Mouse (Mus musculus): Measurements from ENCODE around the gene Egln2. TPM values are rescaled to one million over a fixed set of nuclear protein-coding genes. Genes with fewer than 3 reads are reported as not detected.

Gene Egln2
- polyA plus RNA-seq, 1 experiment from 2014 or later, result 92.2 TPM

DNA sequence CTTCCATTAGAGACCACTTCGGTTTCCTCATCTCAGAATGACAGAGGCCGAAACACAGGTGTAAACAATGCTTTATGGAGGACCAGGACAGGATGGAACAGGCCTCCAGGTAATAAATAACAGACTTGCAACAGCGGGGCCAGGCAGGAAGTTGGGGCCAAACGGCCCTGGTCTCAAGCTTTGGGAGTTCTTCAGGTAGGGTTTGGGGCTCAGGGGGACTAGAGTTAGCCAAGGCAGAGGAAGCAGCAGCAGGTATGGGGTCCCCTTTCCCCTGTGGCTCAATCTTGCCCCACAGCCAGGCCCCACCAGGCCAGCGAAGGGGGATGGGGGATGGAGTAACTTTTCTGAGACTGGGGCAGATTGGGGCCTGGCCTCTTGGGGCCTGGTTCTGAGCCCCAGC, 1.8 kb upstream of the Egln2 start:
- H3K9ac ChIP-seq, result no peak overlapping the region
- H3K27me3 ChIP-seq, result no peaks in the 10 kb centered on the region
- WGBS, result 92% methylated on average over 5 of the region's 5 CpGs
- no peak for ATAC-seq (ENCODE audit: low FRiP score)
- H3K4me2 ChIP-seq, result no peak overlapping the region
- H3K27ac ChIP-seq, result no peak overlapping the region
- H3K4me1 ChIP-seq, result peaks cover 34% of the 10 kb centered on the region
- no peak overlapping the region for H3K4me3 ChIP-seq (replicated peaks)
- no peaks in the 10 kb centered on the region for H3K9me3 ChIP-seq
- H3K36me3 ChIP-seq (replicated peaks), result peaks cover 47% of the 10 kb centered on the region

DNA sequence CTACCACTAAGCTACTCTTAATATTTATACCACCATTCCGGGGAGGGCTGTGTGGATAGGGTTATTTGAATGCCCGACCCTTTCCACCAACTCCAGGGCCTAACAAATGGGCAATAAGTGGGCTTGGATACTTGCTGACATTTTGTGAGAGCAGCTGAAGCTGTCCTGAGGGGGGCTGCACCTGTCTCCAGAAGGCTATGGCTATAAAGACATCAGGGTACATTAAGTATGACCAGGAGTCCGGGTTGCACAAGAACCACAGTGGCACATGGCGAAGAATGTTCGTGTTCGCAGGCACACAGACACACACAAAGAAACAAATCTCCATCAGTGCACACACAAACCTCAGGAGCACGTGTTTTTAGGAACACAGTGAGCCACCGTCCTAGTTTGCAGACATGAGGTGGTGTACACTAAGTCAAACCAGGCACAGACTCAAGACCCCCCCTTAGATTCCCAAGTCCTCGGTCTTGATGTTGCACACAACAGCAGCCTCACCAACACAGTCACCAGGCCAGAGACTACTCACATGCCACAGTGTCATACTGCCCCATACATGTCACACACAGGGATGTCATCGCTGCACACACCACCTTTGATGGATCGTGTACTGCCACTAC, 983 bp upstream of the Egln2 start:
- 0 out of 2 replicates have a peak, but pooled peaks have one; percentile 2 for ATAC-seq (ENCODE audit: low FRiP score)
- peak overlapping the region; percentile 76 for H3K9ac ChIP-seq
- no peaks in the 10 kb centered on the region for H3K27me3 ChIP-seq
- peaks cover 42% of the 10 kb centered on the region for H3K4me1 ChIP-seq
- peaks cover 43% of the 10 kb centered on the region for H3K36me3 ChIP-seq (replicated peaks)
- 79% methylated on average over 11 of the region's 11 CpGs for WGBS
- peak overlapping the region; percentile 86 for H3K4me2 ChIP-seq
- no peaks in the 10 kb centered on the region for H3K9me3 ChIP-seq
- H3K4me3 ChIP-seq (replicated peaks), result peak overlapping the region; percentile 73
- peak overlapping the region; percentile 99 for H3K27ac ChIP-seq

DNA sequence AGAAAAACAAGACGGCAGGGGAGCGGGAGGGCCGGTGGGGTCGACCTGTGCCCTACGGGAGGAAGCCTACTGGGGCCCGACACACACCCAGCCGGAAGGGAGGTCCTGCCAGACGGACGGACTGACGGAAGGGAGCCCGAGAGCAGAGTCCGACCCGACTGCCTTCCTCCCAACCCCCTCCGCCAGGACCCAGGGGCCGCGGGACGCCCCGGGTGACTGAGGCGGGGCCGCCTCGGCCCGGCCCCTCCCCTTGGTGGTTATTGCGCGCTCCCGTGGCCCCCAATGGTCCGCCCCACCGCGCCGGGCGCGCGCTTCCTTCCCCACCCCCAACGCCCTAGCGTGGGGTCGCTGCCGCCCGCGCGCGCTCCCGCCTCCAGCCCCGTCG, 381 bp downstream of the Egln2 start:
- H3K9ac ChIP-seq, result peak overlapping the region; percentile 76
- H3K36me3 ChIP-seq (replicated peaks), result peaks cover 40% of the 10 kb centered on the region
- H3K9me3 ChIP-seq, result no peaks in the 10 kb centered on the region
- peaks cover 55% of the 10 kb centered on the region for H3K4me1 ChIP-seq
- H3K4me2 ChIP-seq, result peak overlapping the region; percentile 86
- WGBS, result under 1% methylated on average over 39 of the region's 43 CpGs
- H3K27ac ChIP-seq, result peak overlapping the region; percentile 99
- H3K4me3 ChIP-seq (replicated peaks), result peak overlapping the region; percentile 73
- H3K27me3 ChIP-seq, result no peaks in the 10 kb centered on the region
- ATAC-seq (ENCODE audit: low FRiP score), result peak; percentile 69

DNA sequence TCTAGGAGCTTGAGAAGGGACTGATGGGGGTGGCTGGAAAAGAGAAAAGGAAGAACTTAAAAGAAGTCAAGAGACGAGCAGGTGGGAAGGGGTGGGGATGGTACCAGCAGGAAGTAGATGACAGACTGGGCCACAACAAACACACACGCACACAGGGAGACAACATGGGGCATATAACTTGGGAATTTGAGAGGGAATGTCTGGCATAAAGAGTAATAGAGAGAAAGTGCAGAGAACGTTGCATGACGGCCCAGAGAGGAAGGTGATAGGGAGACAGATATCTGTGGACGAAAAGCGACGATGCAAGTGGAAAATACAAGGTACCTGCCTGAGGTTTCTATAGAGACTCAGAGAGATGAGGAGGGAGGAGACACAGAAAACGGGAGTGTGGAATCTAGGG, 906 bp downstream of the Egln2 start:
- Histone ChIP-seq H3K27me3 (no peaks in the 10 kb centered on the region), H3K4me2 (peak overlapping the region; percentile 86), H3K9ac (peak overlapping the region; percentile 76), H3K4me1 (peaks cover 60% of the 10 kb centered on the region), H3K27ac (peak overlapping the region; percentile 99), H3K9me3 (no peaks in the 10 kb centered on the region), H3K36me3 (replicated peaks) (peaks cover 40% of the 10 kb centered on the region), H3K4me3 (replicated peaks) (peak overlapping the region; percentile 73)
- peak; percentile 1; the same call in 1 of the 2 replicates for ATAC-seq (ENCODE audit: low FRiP score)
- 4% methylated on average over 8 of the region's 8 CpGs for WGBS

DNA sequence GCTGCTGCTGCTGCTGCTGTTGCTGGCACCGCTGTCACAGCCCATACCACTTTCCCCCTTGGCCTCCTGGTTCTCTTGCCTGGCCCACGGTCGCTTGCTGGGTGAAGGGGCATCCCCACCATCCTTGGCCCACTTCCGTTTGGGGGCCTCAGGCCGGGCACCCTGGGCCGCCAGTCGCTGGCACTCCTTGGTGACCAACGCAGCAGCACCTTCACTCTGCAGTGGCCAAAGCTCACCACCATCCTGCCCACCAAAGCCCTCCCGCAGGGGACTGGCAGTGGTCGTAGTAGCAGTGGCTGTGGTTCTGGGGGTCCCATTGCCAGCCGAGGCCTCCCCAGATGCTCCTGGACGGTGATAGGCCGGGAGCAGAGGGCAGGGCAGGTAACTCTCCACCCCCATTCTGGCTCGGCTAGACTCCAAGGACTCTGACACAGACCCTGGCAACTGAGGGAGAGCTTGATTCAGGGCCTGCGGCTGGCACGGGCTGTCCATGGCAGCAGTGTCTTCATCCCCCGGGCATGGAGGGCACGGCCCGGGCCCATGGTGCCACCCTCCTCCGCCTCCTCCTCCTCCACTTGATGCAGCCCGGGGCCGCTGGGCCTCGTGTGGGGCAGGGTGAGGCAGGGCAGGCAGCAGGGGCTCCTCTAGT, 1.5 kb downstream of the Egln2 start:
- WGBS, result 67% methylated on average over 23 of the region's 23 CpGs
- Histone ChIP-seq H3K9me3 (no peaks in the 10 kb centered on the region), H3K27me3 (no peaks in the 10 kb centered on the region), H3K4me1 (peaks cover 64% of the 10 kb centered on the region), H3K27ac (0 out of 2 replicates have a peak overlapping the region, but pooled peaks have one; percentile 99), H3K36me3 (replicated peaks) (peaks cover 39% of the 10 kb centered on the region), H3K9ac (peak overlapping the region; percentile 76), H3K4me3 (replicated peaks) (peak overlapping the region; percentile 73), H3K4me2 (peak overlapping the region; percentile 86)
- no peak for ATAC-seq (ENCODE audit: low FRiP score)

DNA sequence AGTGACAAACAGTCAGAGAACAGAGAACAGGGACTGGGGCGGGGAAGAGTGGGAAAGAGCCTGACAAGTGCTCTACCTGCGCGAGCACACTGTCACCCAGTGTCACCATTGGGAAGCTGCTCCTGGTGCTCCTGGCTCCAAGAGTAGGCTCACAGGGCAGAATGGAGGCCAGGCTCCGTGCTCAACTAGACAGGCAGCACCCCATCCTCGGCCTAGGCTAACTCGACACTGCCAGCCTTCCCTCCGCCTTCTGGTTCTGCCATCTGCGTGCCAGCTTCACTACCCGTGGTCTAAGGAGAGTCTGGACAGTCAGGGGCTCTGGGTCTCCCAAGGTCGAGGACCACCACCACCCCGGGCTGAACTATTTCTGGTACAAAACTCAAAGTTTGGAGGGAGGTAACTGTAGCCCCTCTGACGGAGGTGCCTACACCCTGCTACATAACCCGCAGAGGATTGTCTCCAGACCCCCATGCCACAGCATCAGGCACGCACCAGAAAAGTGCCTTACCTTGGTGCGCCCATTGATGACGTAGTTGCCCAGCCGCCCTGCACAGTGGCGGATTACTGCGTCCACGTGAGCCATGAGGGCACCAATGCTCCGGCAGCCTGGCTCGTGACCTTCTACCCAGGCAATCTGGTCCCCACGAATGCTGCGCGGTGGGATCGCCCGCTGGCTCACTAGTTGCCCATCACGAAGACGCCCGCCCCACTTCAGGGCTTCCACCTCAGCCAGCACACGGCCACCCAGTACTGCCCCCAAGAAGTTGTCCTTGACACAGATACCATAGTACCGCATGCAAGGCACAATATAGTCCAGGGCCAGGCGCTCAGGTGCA, 2.3 kb downstream of the Egln2 start:
- H3K9ac ChIP-seq, result peak overlapping the region; percentile 76
- peak overlapping the region; percentile 73 for H3K4me3 ChIP-seq (replicated peaks)
- no peaks in the 10 kb centered on the region for H3K9me3 ChIP-seq
- H3K36me3 ChIP-seq (replicated peaks), result peaks cover 42% of the 10 kb centered on the region
- H3K27me3 ChIP-seq, result no peaks in the 10 kb centered on the region
- no peak overlapping the region for H3K27ac ChIP-seq
- ATAC-seq (ENCODE audit: low FRiP score), result no peak
- peaks cover 69% of the 10 kb centered on the region for H3K4me1 ChIP-seq
- 83% methylated on average over 33 of the region's 33 CpGs for WGBS
- peak overlapping the region; percentile 86 for H3K4me2 ChIP-seq

DNA sequence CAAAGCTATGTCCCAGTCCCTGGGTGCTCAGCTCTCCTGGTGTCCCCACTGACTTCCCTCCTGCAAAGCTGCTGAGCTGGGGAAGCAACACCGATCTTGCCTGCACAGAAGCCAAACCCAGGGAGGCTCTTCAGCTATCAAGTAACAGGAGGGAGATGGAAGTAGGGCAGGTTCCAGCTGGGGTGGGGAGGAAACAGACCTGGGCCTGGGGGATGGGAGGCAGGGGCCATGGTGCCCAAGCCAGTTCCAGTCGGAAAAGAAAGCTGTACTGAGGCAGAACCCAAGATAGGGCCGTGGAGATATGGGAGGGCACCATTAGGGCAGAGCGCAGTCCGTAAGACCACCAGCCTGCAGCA, 3.2 kb downstream of the Egln2 start:
- Histone ChIP-seq H3K27ac (no peak overlapping the region), H3K9me3 (no peaks in the 10 kb centered on the region), H3K9ac (peak overlapping the region; percentile 76), H3K4me3 (replicated peaks) (peak overlapping the region; percentile 19; the same call in 1 of the 2 replicates), H3K27me3 (no peaks in the 10 kb centered on the region), H3K4me1 (peaks cover 69% of the 10 kb centered on the region), H3K4me2 (peak overlapping the region; percentile 86), H3K36me3 (replicated peaks) (peaks cover 51% of the 10 kb centered on the region)
- ATAC-seq (ENCODE audit: low FRiP score), result no peak
- 85% methylated on average over 5 of the region's 5 CpGs for WGBS

DNA sequence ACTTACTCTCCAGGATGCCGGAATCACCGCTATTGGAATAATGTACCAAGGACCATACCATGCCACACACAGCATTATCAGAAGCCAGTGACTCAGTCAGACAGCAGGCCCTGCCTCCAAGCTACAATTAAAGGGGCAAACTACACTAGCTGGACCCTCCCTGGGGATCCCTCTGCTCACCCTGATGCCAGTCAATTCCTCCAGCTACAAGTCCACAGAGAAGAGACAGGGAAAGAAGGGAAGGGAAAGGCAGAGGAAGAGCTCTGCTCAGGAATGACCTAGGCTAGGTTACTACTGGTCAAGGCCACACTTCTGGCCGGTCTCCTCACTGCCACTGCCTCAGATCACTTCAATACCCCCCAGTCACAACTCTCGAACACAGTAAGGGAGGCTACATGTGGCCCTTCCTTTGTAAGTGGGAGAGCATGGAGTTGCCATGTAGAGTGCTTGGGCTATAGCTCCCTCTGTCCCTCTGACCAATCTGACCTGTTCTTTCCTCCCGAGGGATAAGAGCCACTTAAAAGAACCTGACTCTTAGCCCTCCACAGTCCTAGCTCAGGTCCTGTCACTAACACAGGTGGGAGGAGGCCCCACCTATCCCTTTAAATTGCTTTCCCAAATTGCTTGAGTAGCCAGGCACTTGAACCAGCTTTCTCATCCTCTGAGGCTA, 3.7 kb downstream of the Egln2 start:
- H3K4me3 ChIP-seq (replicated peaks), result peak overlapping the region; percentile 19; the same call in 1 of the 2 replicates
- no peaks in the 10 kb centered on the region for H3K27me3 ChIP-seq
- H3K4me1 ChIP-seq, result peaks cover 69% of the 10 kb centered on the region
- no peaks in the 10 kb centered on the region for H3K9me3 ChIP-seq
- WGBS, result 85% methylated on average over 5 of the region's 5 CpGs
- H3K4me2 ChIP-seq, result peak overlapping the region; percentile 86
- no peak for ATAC-seq (ENCODE audit: low FRiP score)
- peak overlapping the region; percentile 76 for H3K9ac ChIP-seq
- peaks cover 57% of the 10 kb centered on the region for H3K36me3 ChIP-seq (replicated peaks)
- no peak overlapping the region; the same call in 1 of the 2 replicates for H3K27ac ChIP-seq

DNA sequence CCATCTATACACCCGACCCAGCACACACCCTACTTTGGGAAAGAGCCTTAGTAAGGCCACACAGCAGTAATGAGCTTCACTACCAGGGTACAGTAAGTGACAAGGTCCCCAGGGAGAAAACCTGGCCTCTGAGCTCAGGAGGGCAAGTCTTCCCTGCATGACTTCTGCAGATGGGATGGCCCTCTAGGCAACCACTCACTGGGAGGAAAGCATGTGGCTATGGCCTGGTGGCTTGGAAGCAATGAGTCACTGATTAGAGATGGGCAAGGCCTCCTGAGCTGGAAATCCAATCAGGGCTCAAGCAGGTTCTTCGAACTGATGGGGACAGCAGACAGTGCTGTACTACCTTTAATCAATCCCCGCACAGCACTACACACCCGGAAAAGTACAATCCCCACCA, 4.9 kb downstream of the Egln2 start:
- H3K9me3 ChIP-seq, result no peaks in the 10 kb centered on the region
- peaks cover 60% of the 10 kb centered on the region for H3K4me1 ChIP-seq
- H3K4me3 ChIP-seq (replicated peaks), result no peak overlapping the region
- WGBS, result 94% methylated on average over 4 of the region's 4 CpGs
- peaks cover 65% of the 10 kb centered on the region for H3K36me3 ChIP-seq (replicated peaks)
- no peak overlapping the region for H3K9ac ChIP-seq
- no peaks in the 10 kb centered on the region for H3K27me3 ChIP-seq
- ATAC-seq (ENCODE audit: low FRiP score), result no peak
- H3K27ac ChIP-seq, result no peak overlapping the region
- H3K4me2 ChIP-seq, result no peak overlapping the region

DNA sequence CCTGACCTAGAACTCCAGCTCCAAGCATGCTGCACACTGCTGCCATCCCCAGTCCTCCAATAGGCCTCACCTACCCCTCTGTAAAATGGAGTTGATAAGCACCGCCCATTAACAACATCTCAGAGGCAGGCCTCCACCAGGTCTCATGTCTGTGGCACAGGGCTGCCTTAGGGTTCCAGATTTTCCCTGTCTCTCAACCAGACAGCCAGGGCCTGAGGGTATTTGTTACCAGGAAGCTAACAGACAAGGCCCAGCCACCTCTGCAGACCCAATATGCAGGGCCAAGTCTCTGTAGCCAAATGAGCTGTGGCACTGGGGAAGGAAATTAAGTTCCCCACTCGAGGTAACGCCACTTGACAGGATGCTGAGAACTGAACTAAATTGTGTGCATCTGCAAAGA, 5.7 kb downstream of the Egln2 start:
- Histone ChIP-seq H3K27me3 (no peaks in the 10 kb centered on the region), H3K4me1 (peaks cover 60% of the 10 kb centered on the region), H3K36me3 (replicated peaks) (peaks cover 65% of the 10 kb centered on the region), H3K9me3 (no peaks in the 10 kb centered on the region), H3K27ac (no peak overlapping the region), H3K4me3 (replicated peaks) (no peak overlapping the region), H3K4me2 (no peak overlapping the region), H3K9ac (no peak overlapping the region)
- WGBS, result 89% methylated on average over 3 of the region's 3 CpGs
- ATAC-seq (ENCODE audit: low FRiP score), result no peak

DNA sequence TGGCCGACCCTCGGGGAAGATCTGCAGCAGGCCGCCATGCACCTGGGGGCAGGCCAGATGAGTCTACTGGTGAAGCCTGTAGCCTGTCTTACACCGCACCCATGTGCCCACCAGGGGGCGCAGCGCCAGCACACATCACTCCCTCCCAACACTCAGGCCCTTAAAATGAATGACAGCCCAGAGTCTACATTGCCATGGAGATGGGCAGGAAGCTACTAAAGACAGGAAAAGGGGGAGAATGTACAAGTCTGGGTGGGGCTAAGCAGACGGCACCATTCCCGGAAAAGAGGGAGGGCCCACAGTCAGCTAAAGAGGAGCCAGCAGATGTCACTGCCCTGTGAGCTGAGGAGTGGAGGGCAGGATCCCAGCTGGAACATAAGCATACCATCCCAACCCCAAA, 6.7 kb downstream of the Egln2 start:
- H3K4me1 ChIP-seq, result peaks cover 50% of the 10 kb centered on the region
- H3K27me3 ChIP-seq, result no peaks in the 10 kb centered on the region
- no peak overlapping the region for H3K27ac ChIP-seq
- no peaks in the 10 kb centered on the region for H3K9me3 ChIP-seq
- H3K9ac ChIP-seq, result no peak overlapping the region
- peak; percentile 93 for ATAC-seq (ENCODE audit: low FRiP score)
- WGBS, result 21% methylated on average over 8 of the region's 8 CpGs
- H3K4me2 ChIP-seq, result peak overlapping the region; percentile 27; the same call in 1 of the 2 replicates
- H3K4me3 ChIP-seq (replicated peaks), result no peak overlapping the region
- H3K36me3 ChIP-seq (replicated peaks), result peaks cover 61% of the 10 kb centered on the region

DNA sequence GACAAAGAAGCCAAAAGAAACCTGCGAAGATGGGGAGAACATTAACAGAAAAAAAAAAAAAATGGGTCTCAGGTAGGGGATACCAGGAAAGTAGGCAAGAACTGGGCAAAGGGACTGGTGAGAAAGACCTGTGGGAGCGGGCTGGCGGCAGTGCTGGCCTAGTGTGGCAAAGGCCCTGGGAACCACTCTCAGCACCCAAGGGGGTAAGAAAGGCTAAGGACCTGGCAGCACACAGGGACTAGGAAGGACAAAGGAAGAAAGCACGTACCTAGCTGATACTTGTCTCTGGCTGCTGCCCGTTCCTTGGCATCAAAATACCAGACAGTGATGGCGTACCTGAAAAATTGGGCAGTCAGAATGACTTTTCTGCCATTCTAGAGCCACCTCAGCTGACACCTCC, 7.3 kb downstream of the Egln2 start:
- Histone ChIP-seq H3K4me3 (replicated peaks) (no peak overlapping the region), H3K36me3 (replicated peaks) (peaks cover 54% of the 10 kb centered on the region), H3K9ac (no peak overlapping the region), H3K27me3 (no peaks in the 10 kb centered on the region), H3K9me3 (no peaks in the 10 kb centered on the region), H3K27ac (no peak overlapping the region), H3K4me1 (peaks cover 44% of the 10 kb centered on the region), H3K4me2 (no peak overlapping the region)
- WGBS, result 93% methylated on average over 6 of the region's 6 CpGs
- ATAC-seq (ENCODE audit: low FRiP score), result no peak
